Mouse (Mus musculus) MN1 (cell line): ENCODE results near the gene Rbm24.

Experiments used
- DNase-seq: peaks from one replicate; pipeline ENCODE4 v3.0.0-alpha.2; 2016; ENCODE audit warnings: low spot score

The Rbm24 gene

DNA sequence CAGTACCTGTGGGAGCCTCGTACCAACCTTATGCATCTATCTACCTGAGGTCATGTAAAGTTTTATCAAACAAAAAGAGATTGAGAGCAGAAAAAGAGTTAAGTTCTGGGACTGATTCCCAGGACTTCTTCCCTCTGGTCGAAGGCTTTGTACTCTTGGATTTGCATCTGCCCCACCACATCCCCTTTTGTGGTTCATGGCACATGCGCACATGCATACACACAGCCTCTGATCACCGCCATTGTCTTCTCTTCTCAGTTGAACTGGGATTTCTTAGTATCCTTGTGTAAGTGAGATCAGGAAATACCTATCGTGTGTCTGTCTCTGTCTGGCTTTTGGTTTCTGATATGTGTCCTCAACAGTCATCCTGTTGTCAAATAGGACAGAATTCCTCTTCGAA, 20.7 kb downstream of the Rbm24 start:
- no peak for DNase-seq

DNA sequence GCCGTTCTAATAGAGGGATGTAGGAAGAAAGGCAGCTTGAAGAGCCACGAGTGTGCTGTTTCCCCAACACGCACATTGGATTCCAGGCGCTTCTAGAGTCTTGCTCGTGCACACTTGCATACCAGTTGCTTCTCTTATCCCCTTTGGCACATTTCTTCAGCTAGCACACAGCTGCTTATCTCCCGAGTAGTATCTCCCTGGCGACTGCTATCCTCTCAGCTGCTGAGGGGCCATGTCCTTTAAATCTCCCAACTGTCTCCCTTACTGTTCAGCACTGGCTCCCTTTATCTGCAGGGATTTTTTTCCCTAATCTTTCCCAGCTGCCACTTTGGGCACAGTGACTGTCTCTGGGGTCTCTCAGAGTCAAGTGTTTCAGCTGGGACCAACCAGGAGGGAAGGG, 25.8 kb downstream of the Rbm24 start:
- DNase-seq, result no peak

DNA sequence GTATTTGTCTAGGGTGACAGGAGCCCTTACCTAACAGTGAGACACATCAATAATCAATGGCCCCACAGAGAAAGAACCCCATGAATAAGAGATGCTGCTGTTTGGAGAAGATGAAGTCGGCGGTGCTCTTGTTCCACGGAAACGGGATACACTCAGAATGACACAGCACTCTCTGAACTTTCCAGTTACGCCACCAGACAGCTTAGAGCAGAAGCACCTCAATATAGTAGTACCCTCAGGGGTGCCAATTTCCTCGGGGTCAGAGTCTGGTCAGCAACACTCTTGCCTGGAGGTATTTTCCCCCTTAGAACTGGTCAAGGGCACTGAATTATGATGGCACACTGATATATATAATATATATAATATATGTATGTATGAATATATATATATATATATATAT, 27.8 kb downstream of the Rbm24 start:
- no peak for DNase-seq

DNA sequence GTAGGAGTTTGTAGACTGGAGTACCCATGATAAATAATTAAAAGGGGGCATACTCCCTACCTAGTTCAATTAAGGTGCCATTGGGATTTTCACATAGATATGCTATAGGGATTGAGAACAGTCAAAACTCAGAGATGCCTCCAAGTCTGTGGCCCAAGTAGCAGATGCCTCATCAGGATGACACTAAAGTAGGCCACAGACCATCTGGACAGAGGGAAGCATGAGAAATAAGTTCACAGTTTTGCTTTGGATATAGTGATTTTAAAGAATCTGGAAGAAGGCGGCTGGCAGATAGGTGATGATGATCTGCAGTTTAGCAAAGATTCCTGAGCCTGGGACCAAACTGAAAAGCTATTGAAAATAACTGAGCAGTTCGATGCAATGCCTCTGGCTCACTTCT, 30.0 kb downstream of the Rbm24 start:
- DNase-seq, result no peak

DNA sequence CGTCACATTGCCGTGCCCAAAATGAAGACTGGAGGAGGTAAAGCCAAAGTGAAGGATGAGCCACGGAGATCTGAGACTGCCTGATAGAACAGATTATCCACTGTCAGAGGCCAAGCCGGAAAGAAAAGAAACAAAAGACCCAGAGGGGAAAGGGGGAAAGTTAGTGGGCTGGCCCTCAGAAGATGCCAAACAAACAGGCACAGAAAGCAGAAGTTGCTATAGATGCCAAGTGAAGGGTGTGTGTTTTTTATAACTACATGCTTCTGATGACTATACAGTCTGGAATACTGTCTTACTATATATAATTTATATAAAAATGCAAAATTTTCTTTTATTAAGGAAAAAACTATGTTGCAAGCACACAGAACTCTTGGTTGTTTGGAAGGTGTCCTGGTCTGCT, 31.7 kb downstream of the Rbm24 start:
- DNase-seq, result no peak

DNA sequence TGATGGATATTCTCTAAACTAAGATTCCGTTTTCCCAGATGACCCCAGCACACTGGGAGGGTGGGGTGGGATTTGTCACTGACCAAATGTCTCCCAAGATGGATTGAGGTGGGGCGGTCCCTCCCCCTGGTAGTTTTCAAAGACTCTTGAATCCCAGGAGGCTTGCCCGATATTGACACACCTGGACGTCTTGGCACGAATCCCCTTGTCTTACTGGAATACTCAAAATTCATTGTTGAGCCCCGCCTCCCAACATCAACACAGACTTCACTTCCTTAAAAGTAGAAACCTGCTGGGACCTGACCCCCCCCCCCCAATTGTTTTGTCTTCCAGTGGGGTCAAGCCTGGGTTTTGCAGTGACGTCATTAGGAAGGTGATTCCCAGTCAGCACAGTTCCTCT, 32.4 kb downstream of the Rbm24 start:
- DNase-seq, result no peak

DNA sequence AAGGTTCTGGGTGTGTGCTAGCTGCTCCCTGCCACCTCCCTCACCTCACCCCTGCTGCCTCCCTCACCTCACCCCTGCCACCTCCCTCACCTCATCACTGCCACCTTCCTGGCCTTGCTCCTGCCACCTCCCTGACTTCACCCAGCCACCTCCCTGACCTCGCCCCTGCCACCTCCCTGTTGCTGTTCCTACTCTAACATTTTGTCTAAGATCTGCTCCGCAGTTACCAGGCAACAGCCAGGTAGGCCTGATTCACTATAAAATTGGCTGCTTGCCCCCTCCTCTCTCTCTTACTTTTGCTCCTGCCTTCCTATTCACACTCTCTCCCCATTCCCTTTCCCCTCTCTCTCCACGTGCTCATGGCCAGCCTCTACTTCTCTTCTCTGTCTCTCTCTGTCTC, 33.3 kb downstream of the Rbm24 start:
- no peak for DNase-seq

DNA sequence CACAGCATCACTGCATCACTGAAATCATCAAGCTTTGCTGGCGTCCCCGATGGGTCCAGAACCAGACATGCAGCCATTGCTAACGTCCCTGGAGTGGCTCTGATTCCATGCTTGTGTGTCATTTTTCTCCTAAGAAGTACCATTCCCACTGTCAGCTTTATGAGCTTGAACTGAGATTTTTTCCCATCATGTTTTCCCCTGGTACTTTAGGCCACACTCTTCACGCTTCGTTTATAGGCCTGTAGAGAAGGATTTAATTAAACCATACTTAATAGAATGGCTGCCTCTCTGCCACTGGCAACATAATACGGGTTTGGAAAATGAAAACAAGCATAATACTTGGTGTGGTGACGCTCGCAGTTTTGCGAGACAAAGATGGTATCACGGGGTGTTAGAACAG, 41.3 kb downstream of the Rbm24 start:
- DNase-seq, result no peak

DNA sequence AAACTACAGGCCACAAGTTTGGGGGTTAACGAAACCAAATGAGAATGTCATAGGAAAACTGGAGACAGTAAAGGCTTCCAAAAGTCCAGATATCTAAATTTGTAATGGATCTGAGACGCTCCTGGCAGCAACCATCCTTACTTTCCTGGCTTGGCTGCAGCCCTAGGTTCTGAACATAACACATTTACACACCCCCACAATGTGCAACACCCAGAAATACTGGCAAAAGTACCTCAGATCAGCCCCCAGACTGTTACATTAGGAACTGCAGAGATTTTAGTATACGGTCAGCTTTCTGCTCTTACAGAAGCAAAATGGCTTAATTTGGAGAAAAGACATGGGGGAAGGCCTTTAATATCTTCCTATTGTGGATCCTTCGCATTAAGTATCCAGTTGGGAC, 44.0 kb downstream of the Rbm24 start:
- no peak for DNase-seq

DNA sequence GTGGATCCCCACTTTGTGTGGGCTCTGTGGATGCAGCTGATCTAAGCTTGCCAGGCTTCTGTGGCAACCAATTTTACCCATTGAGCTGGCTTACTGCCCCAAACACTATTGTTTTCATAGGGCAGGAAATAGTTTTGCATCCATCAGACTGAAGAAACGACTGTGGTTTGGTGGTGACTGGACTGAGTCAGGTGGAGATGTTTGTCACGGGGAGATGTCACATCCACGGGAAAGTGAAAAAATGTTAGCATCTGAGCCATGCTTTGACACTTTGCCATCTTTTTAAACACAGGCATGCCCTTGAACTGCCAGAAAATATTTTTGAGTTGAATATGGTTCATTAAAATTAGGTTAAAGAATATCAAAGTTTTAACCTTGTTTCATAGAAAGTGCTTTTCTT, 45.5 kb downstream of the Rbm24 start:
- no peak for DNase-seq

DNA sequence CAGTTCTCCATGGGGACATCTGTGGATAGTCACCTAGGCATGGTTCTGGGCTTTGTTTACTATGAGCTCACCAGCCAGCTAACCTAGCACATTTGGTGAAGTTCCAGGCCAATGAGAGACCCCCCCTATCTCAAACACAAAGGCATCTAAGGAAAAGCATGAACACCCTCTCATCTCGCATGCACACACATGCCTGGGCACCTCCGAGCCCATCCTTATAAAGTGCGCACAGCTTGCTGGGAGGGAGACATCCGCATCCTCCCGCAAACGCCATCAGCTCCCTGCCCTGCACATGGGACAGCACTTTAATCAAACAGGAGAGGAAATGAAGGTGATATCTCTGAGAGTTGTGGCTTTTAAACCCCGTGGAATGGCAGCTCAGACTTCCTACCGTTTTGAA, 50.0 kb downstream of the Rbm24 start:
- DNase-seq, result no peak

DNA sequence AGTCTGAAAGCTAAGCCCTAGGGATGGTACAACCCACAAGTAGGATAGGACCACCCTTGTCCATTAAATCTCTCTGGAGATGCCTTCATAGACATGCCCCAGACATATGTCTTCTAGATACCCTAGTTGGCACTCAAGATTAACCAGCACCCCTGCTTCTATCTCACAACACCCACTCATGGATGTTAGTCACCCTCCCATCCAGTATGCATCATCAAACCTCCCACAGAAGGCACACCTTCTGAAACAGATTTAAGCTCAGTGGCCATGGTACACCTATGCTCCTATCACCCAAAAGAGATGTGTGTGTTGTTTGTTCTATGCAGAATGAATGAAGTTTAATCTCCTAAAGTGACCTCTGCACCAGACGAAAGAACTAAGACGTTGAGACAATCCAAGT, 51.3 kb downstream of the Rbm24 start:
- no peak for DNase-seq
